Mouse (Mus musculus) embryo, embryonic 11 days (tissue): Measurements from ENCODE around the gene Olfr157.

ENCODE experiments used
- DNase-seq: peaks from one replicate; pipeline ENCODE4 v3.0.0-alpha.2; 2015

The Olfr157 gene

GRCm38 (mm10) chr4:43840101-43840500 is at the start of gene Olfr157:
TSS of gene Olfr157 (minus strand) at chr4:43840201.
- no peak for DNase-seq

DNA sequence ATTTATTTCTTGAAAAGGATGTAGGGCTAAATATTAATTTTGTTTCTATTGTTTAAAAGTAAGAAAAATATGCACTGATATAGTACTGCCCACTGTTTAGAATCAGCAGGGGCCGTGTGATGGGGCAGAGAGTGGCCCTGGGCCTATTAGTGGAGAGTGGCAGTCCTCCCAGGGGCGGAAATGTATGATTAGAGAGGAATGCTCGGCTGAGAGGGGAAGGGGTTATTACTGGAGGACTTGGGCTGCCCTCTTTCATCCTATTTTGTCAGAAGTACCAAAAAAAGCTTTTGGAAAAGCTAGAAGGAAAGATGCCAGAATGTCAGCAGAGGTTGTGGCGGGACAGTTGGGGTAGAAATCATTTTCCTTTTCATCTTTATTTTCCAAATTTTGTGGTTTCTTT is 44.2 kb upstream of the Olfr157 start:
- peak; percentile 54 for DNase-seq

- DNase-seq = no peak
Measured at GRCm38 (mm10) chr4:43879566-43879965, 39.6 kb upstream of the Olfr157 start.

- peak; percentile 10 for DNase-seq
Measured at GRCm38 (mm10) chr4:43878121-43878776, 38.2 kb upstream of the Olfr157 start.

GRCm38 (mm10) chr4:43877230-43877629 is 37.2 kb upstream of the Olfr157 start:
- no peak for DNase-seq

GRCm38 (mm10) chr4:43875919-43876411 is 36.0 kb upstream of the Olfr157 start:
- no peak for DNase-seq

GRCm38 (mm10) chr4:43875160-43875918 is 35.3 kb upstream of the Olfr157 start, which contains the start of gene Reck:
TSS of gene Reck (plus strand) at chr4:43875530.
- peak; percentile 97 for DNase-seq

- DNase-seq = no peak
Measured at GRCm38 (mm10) chr4:43874501-43874900, 34.5 kb upstream of the Olfr157 start.

- no peak for DNase-seq
Measured at GRCm38 (mm10) chr4:43869821-43870220, 29.8 kb upstream of the Olfr157 start.

DNA sequence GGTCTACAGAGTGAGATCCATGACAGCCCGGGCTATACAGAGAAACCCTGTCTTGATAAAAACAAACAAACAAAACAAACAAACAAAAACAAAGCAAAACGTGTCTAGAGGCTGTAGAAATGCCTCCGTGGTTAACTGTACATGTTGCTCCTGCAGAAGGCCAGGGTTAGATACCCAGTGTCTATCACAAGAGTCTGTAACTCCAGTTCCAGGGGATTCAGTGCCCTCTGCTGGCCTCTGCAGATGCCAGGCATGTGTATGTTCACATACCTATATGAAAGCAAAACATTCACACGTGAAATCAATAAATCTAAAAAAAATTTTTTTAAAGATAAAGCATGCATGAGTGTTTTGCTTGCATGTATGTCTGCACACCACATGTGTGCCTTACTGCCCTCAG is 23.3 kb upstream of the Olfr157 start:
- no peak for DNase-seq

GRCm38 (mm10) chr4:43860744-43861519 is 20.9 kb upstream of the Olfr157 start:
- DNase-seq = peak; percentile 82

DNA sequence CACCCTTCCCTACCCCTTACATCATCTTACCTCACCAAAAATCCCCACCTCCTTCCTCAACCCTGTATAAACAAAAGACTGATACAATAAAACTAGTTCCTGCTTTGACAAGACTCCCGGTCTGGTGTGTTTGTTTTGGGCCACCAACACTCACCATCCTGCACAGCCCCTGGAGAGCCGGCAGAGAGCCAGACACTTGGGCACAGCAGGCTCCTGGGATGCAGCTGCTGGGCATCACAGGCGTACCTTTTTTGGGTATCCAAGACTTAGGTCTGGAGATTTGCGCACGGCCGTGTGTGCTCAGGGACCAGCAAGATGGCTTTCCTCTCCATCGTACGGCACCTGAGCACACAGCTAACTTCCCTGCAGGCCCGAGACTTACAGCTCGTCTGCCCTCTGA is 19.9 kb upstream of the Olfr157 start:
- no peak for DNase-seq

GRCm38 (mm10) chr4:43854101-43854500 is 14.1 kb upstream of the Olfr157 start:
- DNase-seq = no peak

DNA sequence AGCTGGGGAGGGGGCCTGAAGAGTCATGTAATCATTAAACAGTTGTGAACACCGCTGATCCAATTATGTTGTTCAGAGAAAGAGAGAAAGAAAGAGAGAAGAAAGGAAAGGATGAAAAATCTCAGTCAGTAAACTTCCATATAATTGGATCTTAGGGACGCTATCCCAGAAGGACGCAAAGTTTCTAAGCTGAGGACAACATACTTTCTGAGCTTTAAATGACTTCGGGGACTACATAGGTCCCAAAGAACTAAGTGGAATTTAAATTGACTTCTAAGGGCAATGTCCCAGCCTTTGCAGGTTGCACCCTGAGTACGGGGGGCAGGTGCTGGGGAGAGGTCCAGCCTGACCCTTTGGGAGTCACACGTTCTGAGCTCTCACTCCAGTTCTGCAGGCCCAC is 11.3 kb upstream of the Olfr157 start, which contains the start of gene Olfr155:
Olfr155 (plus strand) TSS at position 301 of the 400 bp plus-strand sequence.
- DNase-seq = no peak

GRCm38 (mm10) chr4:43838326-43838725 is 1.7 kb downstream of the Olfr157 start:
- DNase-seq = no peak

DNA sequence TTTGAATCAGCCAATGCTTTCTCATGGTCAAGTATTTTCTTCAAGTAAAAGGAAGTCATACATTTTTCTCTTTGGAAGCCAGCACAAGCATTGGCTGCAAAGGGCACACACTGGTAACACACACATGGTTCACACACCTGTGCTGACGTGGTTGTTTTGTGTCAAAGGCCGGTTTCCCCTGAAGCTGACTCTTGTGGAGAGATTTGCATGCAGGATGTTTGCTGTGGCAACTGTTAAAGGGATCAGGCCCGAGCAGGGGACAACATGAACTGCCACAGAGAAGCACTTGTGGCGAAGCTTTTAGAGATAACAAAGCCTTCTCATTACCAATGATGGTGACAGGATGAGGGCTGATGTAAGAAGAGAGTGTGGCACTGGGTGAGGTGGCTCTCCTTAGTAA is 5.3 kb downstream of the Olfr157 start:
- DNase-seq = no peak

DNA sequence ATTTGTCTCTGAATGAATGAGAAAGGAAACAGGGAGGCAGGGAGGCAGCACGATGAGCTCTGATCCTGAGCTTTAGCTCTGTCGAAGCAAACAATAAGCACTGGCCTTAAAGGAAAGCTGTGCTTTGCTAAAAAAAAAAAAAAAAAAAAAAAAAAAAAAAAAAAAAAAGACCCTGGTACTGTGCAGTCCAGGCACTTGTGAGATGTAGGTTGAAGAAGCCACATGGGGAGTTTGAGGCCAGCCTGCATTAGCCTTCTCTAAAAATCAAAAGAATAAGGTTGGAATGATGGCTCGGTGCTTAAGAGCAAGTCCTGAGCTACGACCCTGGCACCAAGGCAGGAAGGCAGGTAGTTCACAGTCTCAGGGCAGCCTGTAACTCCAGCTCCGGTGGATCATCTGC is 6.2 kb downstream of the Olfr157 start:
- no peak for DNase-seq

DNA sequence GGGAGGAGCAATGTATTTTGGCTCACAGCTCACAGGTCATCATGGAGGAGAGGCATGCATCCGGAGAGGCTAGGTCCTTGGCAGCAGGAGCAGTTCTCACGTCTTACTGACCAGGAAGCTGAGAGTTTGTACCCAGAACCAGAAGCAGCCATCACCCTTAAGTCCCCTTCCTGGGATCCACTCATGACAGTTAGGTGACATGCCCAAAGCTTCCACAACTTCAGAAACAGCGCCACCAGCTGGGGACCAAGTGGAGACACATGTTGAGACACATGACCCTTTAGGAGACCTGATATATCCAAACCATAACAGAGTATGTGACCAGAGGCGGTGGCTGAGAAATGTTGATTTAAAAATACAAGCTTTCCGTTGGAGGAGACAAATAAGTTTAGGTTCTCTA is 8.0 kb downstream of the Olfr157 start:
- no peak for DNase-seq

DNA sequence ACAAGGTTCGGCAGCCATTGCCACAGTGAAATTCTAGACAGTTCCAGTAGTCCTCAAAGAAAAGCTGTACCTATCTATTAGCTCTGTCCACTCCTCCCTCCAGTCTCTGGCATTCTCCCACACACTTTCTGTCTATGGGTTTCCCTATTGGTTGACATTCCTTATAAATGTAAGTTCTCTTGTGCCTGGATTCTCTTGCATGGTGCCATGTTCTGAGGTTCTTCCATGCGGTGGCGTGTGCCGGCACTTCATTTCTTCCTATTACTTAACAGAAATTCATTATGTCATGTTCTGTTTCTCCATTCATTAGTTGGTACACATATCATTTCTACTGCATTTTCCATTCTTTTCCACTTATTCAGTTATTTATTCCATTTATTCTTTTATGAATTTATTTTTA is 11.2 kb downstream of the Olfr157 start:
- DNase-seq = no peak

GRCm38 (mm10) chr4:43823845-43824337 is 16.1 kb downstream of the Olfr157 start, which contains the start of gene Olfr156:
TSS of gene Olfr156 (minus strand) at chr4:43823895.
- DNase-seq = peak; percentile 79

- DNase-seq = no peak
Measured at GRCm38 (mm10) chr4:43822896-43823550, 17.0 kb downstream of the Olfr157 start.

DNA sequence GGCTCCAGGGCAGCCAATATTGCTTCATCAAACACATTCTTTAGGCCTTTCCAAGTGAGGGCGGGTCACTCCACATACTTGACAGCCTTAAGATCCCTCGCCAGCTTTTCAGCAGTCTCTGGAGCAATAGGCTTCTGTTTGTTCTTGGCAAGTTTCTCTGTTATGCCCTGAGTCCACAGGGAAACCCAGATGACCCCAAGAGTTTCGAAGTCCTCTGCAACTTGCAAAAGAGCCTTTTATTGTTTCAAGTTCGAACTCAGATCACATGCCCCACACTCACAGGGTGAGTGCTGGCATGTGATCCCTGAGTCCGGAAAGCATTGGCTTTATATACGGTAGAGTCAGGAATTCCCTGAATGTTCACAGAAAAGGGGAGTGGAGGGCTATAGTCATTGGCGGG is 41.1 kb downstream of the Olfr157 start:
- no peak for DNase-seq
